Mouse (Mus musculus): ENCODE data around the gene Fbxw11. TPM values are rescaled to one million over a fixed set of nuclear protein-coding genes. Genes with fewer than 3 reads are reported as not detected.

The Fbxw11 gene
- polyA plus RNA-seq, 1 experiment from 2014 or later, result 69.2 TPM

- H3K4me1 ChIP-seq (replicated peaks; ENCODE audit: control insufficient read depth, insufficient read depth, low read length), result peaks cover 13% of the 10 kb centered on the region
- peak; percentile 78 for DNase-seq (ENCODE audit: low spot score)
- H3K27ac ChIP-seq (ENCODE audit: low read depth), result peak overlapping the region; percentile 98
- H3K9me3 ChIP-seq (ENCODE audit: control insufficient read depth, low read length), result no peaks in the 10 kb centered on the region
- H3K9ac ChIP-seq (ENCODE audit: low read length), result peak overlapping the region; percentile 96
- no peaks in the 10 kb centered on the region for H3K27me3 ChIP-seq (replicated peaks; ENCODE audit: control insufficient read depth, insufficient read depth, low read length)
- H3K36me3 ChIP-seq (ENCODE audit: control insufficient read depth, insufficient read depth, low read length), result no peaks in the 10 kb centered on the region
- H3K4me2 ChIP-seq (ENCODE audit: low read length), result peak overlapping the region; percentile 96
- ATAC-seq (replicated peaks; ENCODE audit: low FRiP score, low TSS enrichment, low read depth), result peak; percentile 72; the same call in 1 of the 2 replicates
- WGBS, result under 1% methylated on average over 53 of the region's 54 CpGs
- peak overlapping the region; percentile 57 for H3K4me3 ChIP-seq (ENCODE audit: low read depth, low read length)
These were observed 669 bp downstream of the Fbxw11 start for GRCm38 (mm10) chr11:32642899-32643886.

GRCm38 (mm10) chr11:32644010-32644409, 1.5 kb downstream of the Fbxw11 start:
- no peak overlapping the region; the same call in 1 of the 2 replicates for H3K27ac ChIP-seq (ENCODE audit: low read depth)
- no peaks in the 10 kb centered on the region for H3K9me3 ChIP-seq (ENCODE audit: control insufficient read depth, low read length)
- peak overlapping the region; percentile 96 for H3K4me2 ChIP-seq (ENCODE audit: low read length)
- H3K4me3 ChIP-seq (ENCODE audit: low read depth, low read length), result peak overlapping the region; percentile 57
- no peaks in the 10 kb centered on the region for H3K27me3 ChIP-seq (replicated peaks; ENCODE audit: control insufficient read depth, insufficient read depth, low read length)
- H3K36me3 ChIP-seq (ENCODE audit: control insufficient read depth, insufficient read depth, low read length), result no peaks in the 10 kb centered on the region
- WGBS, result 27% methylated on average over 3 of the region's 3 CpGs
- peaks cover 13% of the 10 kb centered on the region for H3K4me1 ChIP-seq (replicated peaks; ENCODE audit: control insufficient read depth, insufficient read depth, low read length)
- H3K9ac ChIP-seq (ENCODE audit: low read length), result peak overlapping the region; percentile 96
- DNase-seq (ENCODE audit: low spot score) (no peak), ATAC-seq (replicated peaks; ENCODE audit: low FRiP score, low TSS enrichment, low read depth) (no peak)

- H3K4me3 ChIP-seq (ENCODE audit: low read depth, low read length), result no peak overlapping the region
- WGBS, result 77% methylated on average over 2 of the region's 2 CpGs
- H3K4me1 ChIP-seq (replicated peaks; ENCODE audit: control insufficient read depth, insufficient read depth, low read length), result peaks cover 15% of the 10 kb centered on the region; the same call in 1 of the 2 replicates
- no peak overlapping the region for H3K27ac ChIP-seq (ENCODE audit: low read depth)
- H3K9ac ChIP-seq (ENCODE audit: low read length), result no peak overlapping the region
- H3K4me2 ChIP-seq (ENCODE audit: low read length), result no peak overlapping the region
- DNase-seq (ENCODE audit: low spot score), result no peak
- ATAC-seq (replicated peaks; ENCODE audit: low FRiP score, low TSS enrichment, low read depth), result no peak
- no peaks in the 10 kb centered on the region for H3K27me3 ChIP-seq (replicated peaks; ENCODE audit: control insufficient read depth, insufficient read depth, low read length)
- no peaks in the 10 kb centered on the region for H3K9me3 ChIP-seq (ENCODE audit: control insufficient read depth, low read length)
- no peaks in the 10 kb centered on the region for H3K36me3 ChIP-seq (ENCODE audit: control insufficient read depth, insufficient read depth, low read length)
These were observed 4.7 kb downstream of the Fbxw11 start for GRCm38 (mm10) chr11:32647265-32647664.

- H3K4me1 ChIP-seq (replicated peaks; ENCODE audit: control insufficient read depth, insufficient read depth, low read length), result peaks cover 10% of the 10 kb centered on the region; the same call in 1 of the 2 replicates
- no peak overlapping the region for H3K9ac ChIP-seq (ENCODE audit: low read length)
- no peaks in the 10 kb centered on the region for H3K9me3 ChIP-seq (ENCODE audit: control insufficient read depth, low read length)
- DNase-seq (ENCODE audit: low spot score) (no peak), ATAC-seq (replicated peaks; ENCODE audit: low FRiP score, low TSS enrichment, low read depth) (no peak)
- no peaks in the 10 kb centered on the region for H3K36me3 ChIP-seq (ENCODE audit: control insufficient read depth, insufficient read depth, low read length)
- H3K27ac ChIP-seq (ENCODE audit: low read depth), result 0 out of 2 replicates have a peak overlapping the region, but pooled peaks have one; percentile 16
- no peak overlapping the region for H3K4me2 ChIP-seq (ENCODE audit: low read length)
- no peak overlapping the region for H3K4me3 ChIP-seq (ENCODE audit: low read depth, low read length)
- no peaks in the 10 kb centered on the region for H3K27me3 ChIP-seq (replicated peaks; ENCODE audit: control insufficient read depth, insufficient read depth, low read length)
These were observed 7.8 kb downstream of the Fbxw11 start for GRCm38 (mm10) chr11:32650236-32650749.

- H3K4me3 ChIP-seq (ENCODE audit: low read depth, low read length), result no peak overlapping the region
- ATAC-seq (replicated peaks; ENCODE audit: low FRiP score, low TSS enrichment, low read depth), result no peak
These were observed 8.5 kb downstream of the Fbxw11 start for GRCm38 (mm10) chr11:32650893-32651590.

GRCm38 (mm10) chr11:32651723-32652122, 9.2 kb downstream of the Fbxw11 start:
- Histone ChIP-seq H3K4me2 (ENCODE audit: low read length) (no peak overlapping the region), H3K9ac (ENCODE audit: low read length) (no peak overlapping the region), H3K9me3 (ENCODE audit: control insufficient read depth, low read length) (no peaks in the 10 kb centered on the region), H3K4me1 (replicated peaks; ENCODE audit: control insufficient read depth, insufficient read depth, low read length) (peaks cover 10% of the 10 kb centered on the region; the same call in 1 of the 2 replicates), H3K27ac (ENCODE audit: low read depth) (no peak overlapping the region), H3K4me3 (ENCODE audit: low read depth, low read length) (no peak overlapping the region), H3K36me3 (ENCODE audit: control insufficient read depth, insufficient read depth, low read length) (no peaks in the 10 kb centered on the region), H3K27me3 (replicated peaks; ENCODE audit: control insufficient read depth, insufficient read depth, low read length) (no peaks in the 10 kb centered on the region)
- peak; percentile 35 for DNase-seq (ENCODE audit: low spot score)
- 93% methylated on average over 1 of the region's 1 CpGs for WGBS
- ATAC-seq (replicated peaks; ENCODE audit: low FRiP score, low TSS enrichment, low read depth), result no peak

More at GRCm38 (mm10) chr11:32650893-32651590, 8.5 kb downstream of the Fbxw11 start:
- H3K4me1 ChIP-seq (replicated peaks; ENCODE audit: control insufficient read depth, insufficient read depth, low read length), result peaks cover 10% of the 10 kb centered on the region; the same call in 1 of the 2 replicates
- DNase-seq (ENCODE audit: low spot score), result peak; percentile 41
- no peak overlapping the region for H3K9ac ChIP-seq (ENCODE audit: low read length)
- peak overlapping the region; percentile 16; the same call in 1 of the 2 replicates for H3K27ac ChIP-seq (ENCODE audit: low read depth)
- WGBS, result 86% methylated on average over 7 of the region's 7 CpGs
- H3K4me2 ChIP-seq (ENCODE audit: low read length), result no peak overlapping the region
- H3K36me3 ChIP-seq (ENCODE audit: control insufficient read depth, insufficient read depth, low read length), result no peaks in the 10 kb centered on the region
- no peaks in the 10 kb centered on the region for H3K27me3 ChIP-seq (replicated peaks; ENCODE audit: control insufficient read depth, insufficient read depth, low read length)
- H3K9me3 ChIP-seq (ENCODE audit: control insufficient read depth, low read length), result no peaks in the 10 kb centered on the region

- no peak overlapping the region for H3K27ac ChIP-seq (ENCODE audit: low read depth)
- H3K27me3 ChIP-seq (replicated peaks; ENCODE audit: control insufficient read depth, insufficient read depth, low read length), result no peaks in the 10 kb centered on the region
- no peak overlapping the region for H3K9ac ChIP-seq (ENCODE audit: low read length)
- H3K4me1 ChIP-seq (replicated peaks; ENCODE audit: control insufficient read depth, insufficient read depth, low read length), result 0 out of 2 replicates have a peak, but pooled peaks cover 5% of the 10 kb centered on the region
- DNase-seq (ENCODE audit: low spot score) (no peak), ATAC-seq (replicated peaks; ENCODE audit: low FRiP score, low TSS enrichment, low read depth) (no peak)
- 84% methylated on average over 1 of the region's 1 CpGs for WGBS
- H3K36me3 ChIP-seq (ENCODE audit: control insufficient read depth, insufficient read depth, low read length), result no peaks in the 10 kb centered on the region
- H3K4me3 ChIP-seq (ENCODE audit: low read depth, low read length), result no peak overlapping the region
- H3K9me3 ChIP-seq (ENCODE audit: control insufficient read depth, low read length), result no peaks in the 10 kb centered on the region
- no peak overlapping the region for H3K4me2 ChIP-seq (ENCODE audit: low read length)
These were observed 19.6 kb downstream of the Fbxw11 start for GRCm38 (mm10) chr11:32662082-32662656.

- no peak for DNase-seq (ENCODE audit: low spot score)
- Histone ChIP-seq H3K4me2 (ENCODE audit: low read length) (no peak overlapping the region), H3K4me3 (ENCODE audit: low read depth, low read length) (no peak overlapping the region), H3K9me3 (ENCODE audit: control insufficient read depth, low read length) (no peaks in the 10 kb centered on the region), H3K4me1 (replicated peaks; ENCODE audit: control insufficient read depth, insufficient read depth, low read length) (0 out of 2 replicates have a peak, but pooled peaks cover 5% of the 10 kb centered on the region), H3K27ac (ENCODE audit: low read depth) (no peak overlapping the region), H3K36me3 (ENCODE audit: control insufficient read depth, insufficient read depth, low read length) (no peaks in the 10 kb centered on the region), H3K27me3 (replicated peaks; ENCODE audit: control insufficient read depth, insufficient read depth, low read length) (no peaks in the 10 kb centered on the region), H3K9ac (ENCODE audit: low read length) (no peak overlapping the region)
- no peak for ATAC-seq (replicated peaks; ENCODE audit: low FRiP score, low TSS enrichment, low read depth)
- WGBS, result 89% methylated on average over 3 of the region's 3 CpGs
These were observed 23.1 kb downstream of the Fbxw11 start for GRCm38 (mm10) chr11:32665639-32666038.

Measured in intestine, embryonic 14.5 days (tissue).